Mouse (Mus musculus) hindbrain, embryonic 16.5 days (tissue): ENCODE measurements around the gene Inpp5b. TPM values are rescaled to one million over a fixed set of nuclear protein-coding genes. Genes with fewer than 3 reads are reported as not detected.

ENCODE experiments used
- ATAC-seq: fragments of 200-750 bp; cut with Nextera tagmentation; 2 replicates; pipeline ENCODE4 v1.8.0; 2017; ENCODE audit warnings: moderate TSS enrichment, moderate library complexity
- H3K27ac ChIP-seq: fragments of 300-500 bp; sonication (generic); 2 replicates; pipeline ENCODE4 v1.5.1; 2014; ENCODE audit warnings: low read depth, mild to moderate bottlenecking, control low read depth, low read length, moderate library complexity
- H3K27me3 ChIP-seq: fragments of 300-500 bp; sonication (generic); replicated peaks from 2 replicates; pipeline ENCODE4 v1.6.1; 2014; ENCODE audit warnings: low read length; ENCODE audit not compliant: control insufficient read depth, insufficient read depth
- H3K36me3 ChIP-seq: fragments of 300-500 bp; sonication (generic); 2 replicates; pipeline ENCODE4 v1.6.1; 2014; ENCODE audit warnings: mild to moderate bottlenecking, low read length, moderate library complexity, mixed read lengths; ENCODE audit not compliant: control insufficient read depth, insufficient read depth
- H3K4me1 ChIP-seq: fragments of 300-500 bp; sonication (generic); 2 replicates; pipeline ENCODE4 v1.6.1; 2014; ENCODE audit warnings: low read depth, low read length; ENCODE audit not compliant: control insufficient read depth, insufficient read depth
- H3K4me2 ChIP-seq: fragments of 300-500 bp; sonication (generic); 2 replicates; pipeline ENCODE4 v1.6.1; 2014; ENCODE audit warnings: mild to moderate bottlenecking, low read length, control low read depth, moderate library complexity
- H3K4me3 ChIP-seq: fragments of 300-500 bp; sonication (generic); 2 replicates; pipeline ENCODE4 v1.5.1; 2014; ENCODE audit warnings: mild to moderate bottlenecking, low read length, control low read depth, moderate library complexity
- H3K9ac ChIP-seq: fragments of 300-500 bp; sonication (generic); 2 replicates; pipeline ENCODE4 v1.6.1; 2014; ENCODE audit warnings: low read depth, mild to moderate bottlenecking, control low read depth, low read length, moderate library complexity
- H3K9me3 ChIP-seq: fragments of 300-500 bp; sonication (generic); 2 replicates; pipeline ENCODE4 v1.6.1; 2014; ENCODE audit warnings: mild to moderate bottlenecking, low read length, moderate library complexity; ENCODE audit not compliant: control insufficient read depth
- WGBS: fragments of 180-500 bp; shearing (Covaris S2); extraction: QIAGEN DNeasy Blood & Tissue Kit; methylation state at CpG from one replicate; pipeline ENCODE4 v1.1.7; 2014; 5-methylcytosine and 5-hydroxymethylcytosine counted together
- polyA plus RNA-seq: library from polyadenylated mRNA; unstranded; fragments of >200 nt; fragmentation: Nextera tagmentation; extraction: Ambion mirVana; gene quantifications from 2 replicates; pipeline ENCODE4 v1.2.1, GENCODE M21; 2015

Inpp5b gene
- polyA plus RNA-seq, 1 experiment from 2014 or later: 18.4 TPM

DNA sequence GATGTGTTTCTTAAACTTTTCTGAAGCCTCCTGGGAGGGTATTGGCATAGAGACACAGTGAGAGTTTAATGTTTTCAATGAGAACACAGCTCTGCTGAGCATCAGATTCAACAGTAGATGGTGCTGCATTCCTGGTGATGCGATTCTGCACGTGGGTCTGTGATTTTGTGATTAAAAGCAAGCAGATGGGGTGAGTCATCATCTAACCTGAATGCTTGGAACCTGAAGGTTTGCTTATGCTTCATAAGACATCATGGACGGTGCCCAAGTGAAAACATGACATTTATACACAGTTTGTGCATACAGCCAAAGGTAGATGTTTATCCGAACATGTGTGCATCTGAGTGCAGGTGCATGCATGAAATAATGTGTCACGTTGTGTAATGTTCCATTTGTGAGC lies 29.0 kb downstream of the Inpp5b start:
- no peak overlapping the region for H3K4me2 ChIP-seq
- H3K4me1 ChIP-seq: no peaks in the 10 kb centered on the region
- H3K9me3 ChIP-seq: no peaks in the 10 kb centered on the region
- no peaks in the 10 kb centered on the region for H3K27me3 ChIP-seq
- H3K27ac ChIP-seq: no peak overlapping the region
- H3K36me3 ChIP-seq: no peaks in the 10 kb centered on the region
- ATAC-seq: no peak
- H3K9ac ChIP-seq: no peak overlapping the region
- no peak overlapping the region for H3K4me3 ChIP-seq
- WGBS: 80% methylated on average over 5 of the region's 5 CpGs

DNA sequence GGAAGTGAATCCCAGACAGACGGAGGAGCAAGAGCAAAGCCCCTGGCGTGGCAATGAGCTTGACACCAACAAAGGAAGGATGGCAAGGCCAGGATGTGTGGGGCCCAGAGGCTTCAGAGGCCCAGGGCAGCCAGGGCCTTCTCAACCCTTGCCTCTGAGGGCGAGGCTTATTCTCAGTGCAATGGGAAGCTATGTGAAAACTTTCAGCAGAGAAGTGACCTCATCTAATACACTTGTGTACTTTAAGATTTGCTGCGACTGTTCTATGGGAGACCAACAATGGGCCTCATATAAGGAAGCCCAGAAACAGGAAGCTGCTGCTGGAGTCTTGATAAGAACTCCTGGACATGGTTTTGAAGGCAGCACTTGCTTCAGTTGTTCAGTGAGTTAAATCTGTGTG lies 30.5 kb downstream of the Inpp5b start:
- no peaks in the 10 kb centered on the region for H3K36me3 ChIP-seq
- H3K27me3 ChIP-seq: no peaks in the 10 kb centered on the region
- H3K9me3 ChIP-seq: no peaks in the 10 kb centered on the region
- no peak overlapping the region for H3K27ac ChIP-seq
- H3K9ac ChIP-seq: no peak overlapping the region
- no peak overlapping the region for H3K4me3 ChIP-seq
- WGBS: 75% methylated on average over 4 of the region's 4 CpGs
- ATAC-seq: no peak
- no peaks in the 10 kb centered on the region for H3K4me1 ChIP-seq
- no peak overlapping the region for H3K4me2 ChIP-seq

DNA sequence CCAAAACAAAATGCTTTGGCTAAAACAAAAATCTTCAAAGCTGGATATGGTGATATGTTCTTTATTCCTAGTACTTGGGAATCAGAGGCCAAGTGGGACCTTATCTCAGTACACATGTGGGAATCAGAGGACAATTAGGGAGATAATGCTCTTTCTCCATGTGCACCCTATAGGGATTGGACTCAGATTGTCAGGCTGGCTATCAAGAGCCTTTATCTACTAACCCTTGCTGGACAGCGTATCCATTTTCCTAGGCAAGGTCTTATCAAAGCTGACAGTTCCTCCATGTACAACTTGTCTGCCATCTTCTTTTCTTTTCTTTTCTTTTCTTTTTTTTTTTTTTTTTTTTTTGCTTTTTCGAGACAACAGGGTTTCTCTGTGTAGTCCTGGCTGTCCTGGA lies 31.8 kb downstream of the Inpp5b start:
- H3K4me2 ChIP-seq: no peak overlapping the region
- H3K27ac ChIP-seq: no peak overlapping the region
- ATAC-seq: no peak
- H3K9ac ChIP-seq: no peak overlapping the region
- 91% methylated on average over 2 of the region's 2 CpGs for WGBS
- no peaks in the 10 kb centered on the region for H3K9me3 ChIP-seq
- H3K27me3 ChIP-seq: no peaks in the 10 kb centered on the region
- H3K4me3 ChIP-seq: no peak overlapping the region
- H3K4me1 ChIP-seq: no peaks in the 10 kb centered on the region
- peaks cover 7% of the 10 kb centered on the region for H3K36me3 ChIP-seq

DNA sequence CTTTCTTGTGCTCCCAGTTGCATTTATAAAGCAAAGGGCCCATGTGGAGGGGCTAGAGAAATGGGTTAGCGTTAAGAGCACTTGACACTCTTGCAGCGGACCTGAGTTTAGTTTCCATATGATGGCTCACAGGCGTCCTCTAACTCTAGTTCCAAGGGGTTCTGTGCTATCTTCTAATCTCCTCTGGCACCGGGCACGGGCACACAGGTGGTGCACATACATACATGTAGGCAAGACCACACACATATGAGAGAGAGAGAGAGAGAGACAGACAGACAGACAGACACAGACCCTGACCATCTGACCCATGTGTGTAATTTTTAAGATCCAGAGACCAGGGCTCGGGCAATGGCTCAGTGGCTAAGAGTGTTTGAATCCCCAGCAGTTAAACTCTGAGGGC lies 32.3 kb downstream of the Inpp5b start:
- no peak for ATAC-seq
- H3K9me3 ChIP-seq: no peaks in the 10 kb centered on the region
- no peaks in the 10 kb centered on the region for H3K27me3 ChIP-seq
- 94% methylated on average over 6 of the region's 6 CpGs for WGBS
- H3K4me3 ChIP-seq: no peak overlapping the region
- H3K4me2 ChIP-seq: no peak overlapping the region
- H3K36me3 ChIP-seq: peaks cover 12% of the 10 kb centered on the region
- H3K27ac ChIP-seq: no peak overlapping the region
- no peak overlapping the region for H3K9ac ChIP-seq
- H3K4me1 ChIP-seq: no peaks in the 10 kb centered on the region

DNA sequence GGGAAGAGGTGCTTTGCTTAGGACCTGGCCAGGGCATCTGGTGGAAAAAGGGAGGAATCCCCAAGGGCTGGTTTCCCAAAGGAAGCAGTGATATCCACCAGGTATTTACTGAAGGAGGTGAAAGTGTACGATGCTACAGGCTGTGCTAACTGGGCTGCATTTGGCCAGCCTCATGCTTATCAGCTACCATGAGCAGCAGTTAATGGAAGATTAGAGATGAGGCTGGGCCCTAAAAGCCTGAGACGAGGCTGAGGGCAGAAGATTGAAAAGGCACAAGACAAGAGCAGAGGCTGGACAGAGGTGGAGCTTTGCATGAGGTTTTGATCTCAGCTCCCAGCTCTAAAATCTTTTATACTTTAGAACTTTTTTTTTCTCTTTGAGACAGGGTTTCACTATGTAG lies 32.8 kb downstream of the Inpp5b start:
- H3K36me3 ChIP-seq: peaks cover 15% of the 10 kb centered on the region
- H3K27ac ChIP-seq: no peak overlapping the region
- no peaks in the 10 kb centered on the region for H3K9me3 ChIP-seq
- no peaks in the 10 kb centered on the region for H3K4me1 ChIP-seq
- WGBS: 77% methylated on average over 2 of the region's 2 CpGs
- no peak overlapping the region for H3K4me2 ChIP-seq
- H3K4me3 ChIP-seq: no peak overlapping the region
- H3K27me3 ChIP-seq: no peaks in the 10 kb centered on the region
- ATAC-seq: no peak
- H3K9ac ChIP-seq: no peak overlapping the region

DNA sequence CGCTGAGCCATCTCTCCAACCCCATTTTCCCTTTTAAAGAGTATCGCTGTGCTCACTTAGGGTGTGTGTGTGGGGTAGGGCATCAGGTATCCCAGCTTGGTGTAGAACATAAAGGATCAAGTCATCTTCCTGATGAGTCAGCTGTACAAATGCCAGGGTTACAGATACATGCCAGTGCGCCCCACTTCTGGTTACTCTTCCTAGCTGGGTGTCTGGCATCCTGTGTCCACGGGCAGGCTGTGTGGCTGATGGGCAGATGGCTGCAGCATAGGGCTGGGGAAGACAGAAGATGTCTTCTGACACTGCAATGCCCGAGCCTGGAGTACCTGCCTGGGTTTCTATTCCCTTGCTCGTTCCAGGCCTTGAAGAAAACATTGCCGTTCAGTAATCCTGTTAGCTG lies 39.7 kb downstream of the Inpp5b start:
- H3K36me3 ChIP-seq: peaks cover 48% of the 10 kb centered on the region
- WGBS: 94% methylated on average over 7 of the region's 7 CpGs

DNA sequence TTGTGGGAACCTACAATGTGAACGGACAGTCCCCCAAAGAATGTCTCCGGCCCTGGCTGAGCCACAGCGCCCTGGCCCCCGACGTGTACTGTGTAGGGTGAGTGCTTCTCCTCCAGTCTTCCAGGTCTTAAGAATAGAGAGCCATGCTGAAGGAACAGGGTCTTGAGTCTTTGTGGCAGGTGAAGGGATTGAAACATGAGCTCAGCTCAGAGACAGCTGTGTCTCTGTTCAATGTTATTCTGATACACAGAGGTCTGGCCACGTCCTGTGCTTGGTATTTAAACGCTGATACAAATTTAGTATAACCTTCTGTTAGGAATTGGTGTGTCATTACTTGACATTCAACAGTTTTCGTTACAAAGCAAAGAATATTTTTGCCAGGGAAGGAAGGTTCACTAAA lies 40.7 kb downstream of the Inpp5b start:
- no peak for ATAC-seq
- H3K4me3 ChIP-seq: no peak overlapping the region
- peaks cover 57% of the 10 kb centered on the region for H3K36me3 ChIP-seq
- no peaks in the 10 kb centered on the region for H3K9me3 ChIP-seq
- 95% methylated on average over 8 of the region's 8 CpGs for WGBS
- H3K9ac ChIP-seq: no peak overlapping the region
- H3K27me3 ChIP-seq: no peaks in the 10 kb centered on the region
- no peak overlapping the region for H3K4me2 ChIP-seq
- no peak overlapping the region for H3K27ac ChIP-seq
- H3K4me1 ChIP-seq: no peaks in the 10 kb centered on the region

More for the DNA sequence above, 39.7 kb downstream of the Inpp5b start:
- Histone ChIP-seq H3K4me2 (no peak overlapping the region), H3K4me3 (no peak overlapping the region), H3K9me3 (no peaks in the 10 kb centered on the region), H3K27me3 (no peaks in the 10 kb centered on the region), H3K27ac (no peak overlapping the region), H3K9ac (no peak overlapping the region), H3K4me1 (no peaks in the 10 kb centered on the region)
- ATAC-seq: no peak

DNA sequence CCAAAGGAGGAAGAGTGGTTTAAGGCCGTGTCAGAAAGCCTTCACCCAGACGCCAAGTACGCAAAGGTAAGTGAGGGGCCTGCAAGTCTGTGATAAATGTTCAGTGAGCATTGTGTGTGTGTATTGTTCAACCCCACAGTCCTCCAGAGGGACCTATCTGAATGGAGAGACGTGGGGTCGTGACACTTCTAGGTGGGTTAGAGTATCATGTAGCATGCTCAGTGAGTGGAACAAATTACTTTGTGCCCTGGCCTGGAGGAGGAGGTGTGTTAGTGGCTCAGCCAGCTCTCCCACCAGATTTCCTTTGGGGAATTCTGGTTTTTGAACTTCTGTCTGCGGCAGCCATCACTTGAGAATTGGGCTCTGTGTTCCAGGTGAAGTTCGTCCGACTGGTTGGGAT lies 42.3 kb downstream of the Inpp5b start:
- no peak overlapping the region for H3K27ac ChIP-seq
- H3K9ac ChIP-seq: no peak overlapping the region
- 80% methylated on average over 8 of the region's 8 CpGs for WGBS
- H3K4me1 ChIP-seq: no peaks in the 10 kb centered on the region
- H3K36me3 ChIP-seq: peaks cover 57% of the 10 kb centered on the region
- no peaks in the 10 kb centered on the region for H3K27me3 ChIP-seq
- no peak for ATAC-seq
- no peak overlapping the region for H3K4me3 ChIP-seq
- no peaks in the 10 kb centered on the region for H3K9me3 ChIP-seq
- H3K4me2 ChIP-seq: no peak overlapping the region

DNA sequence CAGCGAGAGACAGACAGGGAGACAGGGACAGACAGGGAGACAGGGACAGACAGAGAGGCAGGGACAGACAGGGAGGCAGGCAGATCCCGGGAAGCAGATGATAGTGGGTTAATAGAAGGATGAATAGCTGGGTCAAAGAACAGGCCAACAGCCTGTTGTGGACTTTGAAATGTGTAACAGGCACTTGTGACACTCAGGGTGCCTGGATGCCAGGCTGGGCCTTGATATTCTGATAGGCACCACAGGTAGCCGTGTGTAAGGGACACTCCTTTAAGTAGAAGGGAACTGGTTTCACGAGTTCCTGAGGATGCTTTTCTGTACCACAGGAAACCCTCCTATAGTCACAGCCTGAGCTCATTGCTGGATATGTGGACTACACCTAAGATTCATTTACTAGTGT lies 48.4 kb downstream of the Inpp5b start:
- H3K36me3 ChIP-seq: peaks cover 50% of the 10 kb centered on the region

DNA sequence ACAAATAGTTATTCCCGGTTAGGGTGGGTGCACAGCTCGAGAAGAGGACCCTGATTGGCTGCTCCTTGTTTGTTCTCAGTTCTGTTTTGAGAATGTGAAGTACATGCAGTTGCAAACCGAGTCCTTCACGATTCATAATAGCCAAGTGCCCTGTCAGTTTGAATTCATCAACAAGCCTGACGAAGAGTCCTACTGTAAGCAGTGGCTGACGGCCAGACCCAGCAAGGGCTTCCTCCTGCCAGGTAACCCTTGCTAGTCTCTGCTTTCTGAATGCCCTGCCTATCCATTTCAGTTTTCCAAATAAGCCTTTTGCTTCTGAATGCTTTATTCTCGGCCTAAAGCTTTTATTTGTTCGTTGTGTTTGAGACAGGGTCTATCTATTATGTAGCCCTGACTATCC lies 50.5 kb downstream of the Inpp5b start:
- no peak for ATAC-seq
- Histone ChIP-seq H3K9me3 (no peaks in the 10 kb centered on the region), H3K9ac (no peak overlapping the region), H3K27me3 (no peaks in the 10 kb centered on the region), H3K27ac (no peak overlapping the region), H3K4me3 (no peak overlapping the region), H3K36me3 (peaks cover 34% of the 10 kb centered on the region), H3K4me2 (no peak overlapping the region), H3K4me1 (no peaks in the 10 kb centered on the region)
- 89% methylated on average over 8 of the region's 8 CpGs for WGBS

More for the DNA sequence above, 48.4 kb downstream of the Inpp5b start:
- H3K4me2 ChIP-seq: no peak overlapping the region
- H3K4me1 ChIP-seq: no peaks in the 10 kb centered on the region
- no peak overlapping the region for H3K9ac ChIP-seq
- H3K4me3 ChIP-seq: no peak overlapping the region
- no peaks in the 10 kb centered on the region for H3K9me3 ChIP-seq
- WGBS: 88% methylated on average over 4 of the region's 4 CpGs
- no peaks in the 10 kb centered on the region for H3K27me3 ChIP-seq
- H3K27ac ChIP-seq: no peak overlapping the region
- no peak for ATAC-seq
